Mouse (Mus musculus) heart, adult 2 months (tissue): Measurements from ENCODE around the gene Gfpt2. TPM values are rescaled to one million over a fixed set of nuclear protein-coding genes. Genes with fewer than 3 reads are reported as not detected.
A peak's percentile ranks its signal among the peaks of the same experiment; 100 is the strongest.
"Not testable (repeated sequence)": the region's sequence is repeated elsewhere in the genome, so short reads cannot be mapped to it uniquely, and the experiment has no call there.

ENCODE experiments used
- DNase-seq, 2 experiments: peaks; one replicate each; pipeline ENCODE4 v3.0.0; 2021
- H3K27ac ChIP-seq: fragments of 200-600 bp; 2 replicates; pipeline ENCODE4 v1.8.1; 2022
- H3K27me3 ChIP-seq: fragments of 200-500 bp; 2 replicates; pipeline ENCODE4 v1.6.1; 2012; ENCODE audit warnings: mild to moderate bottlenecking, low read length, inconsistent platforms, mixed read lengths; ENCODE audit not compliant: control insufficient read depth, insufficient read depth
- H3K36me3 ChIP-seq: fragments of 200-500 bp; 2 replicates; pipeline ENCODE4 v1.6.1; 2012; ENCODE audit warnings: low read length, inconsistent platforms; ENCODE audit not compliant: control insufficient read depth, insufficient read depth
- H3K4me1 ChIP-seq: fragments of 200-500 bp; 2 replicates; pipeline ENCODE4 v1.6.1; 2011; ENCODE audit warnings: low read length; ENCODE audit not compliant: control insufficient read depth, insufficient read depth
- H3K4me3 ChIP-seq: fragments of 200-600 bp; 2 replicates; pipeline ENCODE4 v1.8.1; 2022
- H3K79me2 ChIP-seq: fragments of 200-500 bp; replicated peaks from 2 replicates; pipeline ENCODE4 v1.6.1; 2012; ENCODE audit warnings: mild to moderate bottlenecking, inconsistent platforms, low read length, moderate library complexity, mixed read lengths; ENCODE audit not compliant: control insufficient read depth, insufficient read depth
- H3K9ac ChIP-seq: fragments of 200-500 bp; 2 replicates; pipeline ENCODE4 v1.6.1; 2012; ENCODE audit warnings: low read depth, mild to moderate bottlenecking, control low read depth, inconsistent platforms, low read length, mixed read lengths
- CTCF ChIP-seq: fragments of 200-600 bp; IDR thresholded peaks from 2 replicates; pipeline ENCODE4 v1.8.1; 2022; ENCODE audit warnings: antibody characterized with exemption, mild to moderate bottlenecking, moderate library complexity
- EP300 ChIP-seq: fragments of 200-500 bp; IDR thresholded peaks from 2 replicates; pipeline ENCODE4 v1.6.1; 2011; ENCODE audit warnings: low read depth, low read length, control low read depth; ENCODE audit not compliant: insufficient read depth
- POLR2A ChIP-seq: fragments of 200-500 bp; IDR thresholded peaks from 2 replicates; pipeline ENCODE4 v1.6.1; 2011; ENCODE audit warnings: mild to moderate bottlenecking, low read depth, low read length, control low read depth; ENCODE audit not compliant: insufficient read depth
- WGBS: fragments of 180-500 bp; shearing (Covaris S2); methylation state at CpG from one replicate; pipeline ENCODE4 v1.1.7; 2018; 5-methylcytosine and 5-hydroxymethylcytosine counted together
- intact Hi-C: fragments of 180-260 bp; cut with DNase I; formaldehyde crosslinking; loops from one replicate; pipeline ENCODE4 v1.15.1; 2025
- polyA plus RNA-seq: library from polyadenylated mRNA; depleted of rRNA; stranded (reverse); fragments of >200 nt; gene quantifications from 2 replicates; pipeline ENCODE4 v1.2.3, GENCODE M21; 2012
- total RNA-seq, 2 experiments: library from RNA; stranded (reverse); gene quantifications; 2 replicates each; pipeline ENCODE4 v1.2.3; 2021

Gfpt2 gene
- total and polyA plus RNA-seq, 3 experiments = 11.8 to 14.0 (median 13.8) TPM

- Histone ChIP-seq H3K4me3 (no peak overlapping the region), H3K4me1 (peaks cover 12% of the 10 kb centered on the region), H3K36me3 (no peaks in the 10 kb centered on the region), H3K79me2 (no peaks in the 10 kb centered on the region), H3K27ac (no peak overlapping the region), H3K9ac (no peak overlapping the region), H3K27me3 (no peaks in the 10 kb centered on the region)
- no peak for TF ChIP-seq POLR2A
- no peak for TF ChIP-seq EP300
- no peak for TF ChIP-seq CTCF
- WGBS = 82% methylated on average over 2 of the region's 2 CpGs
- no peak for DNase-seq
- intact Hi-C loops = loop anchor here (5.0 kb wide), 1 partner anchor 34 kb away; no protein-coding TSS in a partner anchor
Observed at GRCm38 (mm10) chr11:49766137-49766411, 27.9 kb upstream of the Gfpt2 start.

- not testable (repeated sequence) for H3K9ac ChIP-seq, H3K27ac ChIP-seq, H3K36me3 ChIP-seq, H3K4me3 ChIP-seq, H3K79me2 ChIP-seq, H3K27me3 ChIP-seq, DNase-seq
- intact Hi-C loops = loop anchor here (5.0 kb wide), 1 partner anchor 35 kb away; no protein-coding TSS in a partner anchor
- 89% methylated on average over 6 of the region's 6 CpGs for WGBS
- H3K4me1 ChIP-seq = peaks cover 11% of the 10 kb centered on the region
Observed at GRCm38 (mm10) chr11:49767497-49767896, 26.5 kb upstream of the Gfpt2 start.

GRCm38 (mm10) chr11:49768781-49769180, 25.2 kb upstream of the Gfpt2 start:
- H3K36me3 ChIP-seq = no peaks in the 10 kb centered on the region
- peaks cover 10% of the 10 kb centered on the region for H3K4me1 ChIP-seq
- WGBS = 90% methylated on average over 5 of the region's 5 CpGs
- no peak overlapping the region for H3K4me3 ChIP-seq
- no peak overlapping the region for H3K27ac ChIP-seq
- intact Hi-C loops = loop anchor here (5.0 kb wide), 1 partner anchor 36 kb away; no protein-coding TSS in a partner anchor
- TF ChIP-seq CTCF = no peak
- no peak for TF ChIP-seq EP300
- no peak for TF ChIP-seq POLR2A
- no peaks in the 10 kb centered on the region for H3K27me3 ChIP-seq
- H3K79me2 ChIP-seq = no peaks in the 10 kb centered on the region
- DNase-seq = no peak
- H3K9ac ChIP-seq = no peak overlapping the region

- WGBS = 72% methylated on average over 9 of the region's 9 CpGs
- H3K4me1 ChIP-seq = no peaks in the 10 kb centered on the region; the same call in none of the 2 replicates
- no peak overlapping the region for H3K9ac ChIP-seq
- H3K4me3 ChIP-seq = no peak overlapping the region
- intact Hi-C loops = no loop called here
- H3K27me3 ChIP-seq = no peaks in the 10 kb centered on the region
- H3K36me3 ChIP-seq = no peaks in the 10 kb centered on the region
- H3K79me2 ChIP-seq = no peaks in the 10 kb centered on the region
- TF ChIP-seq CTCF (no peak), POLR2A (no peak), EP300 (no peak)
- H3K27ac ChIP-seq = no peak overlapping the region
- no peak for DNase-seq
Observed at GRCm38 (mm10) chr11:49770676-49771550, 23.1 kb upstream of the Gfpt2 start.

GRCm38 (mm10) chr11:49772251-49772650, 21.7 kb upstream of the Gfpt2 start:
- intact Hi-C loops = no loop called here
- no peaks in the 10 kb centered on the region; the same call in none of the 2 replicates for H3K4me1 ChIP-seq
- H3K27me3 ChIP-seq = no peaks in the 10 kb centered on the region
- no peak overlapping the region for H3K9ac ChIP-seq
- H3K79me2 ChIP-seq = no peaks in the 10 kb centered on the region
- no peak overlapping the region for H3K4me3 ChIP-seq
- no peak for DNase-seq
- no peak overlapping the region for H3K27ac ChIP-seq
- no peak for TF ChIP-seq EP300
- 0 out of 2 replicates have a peak, but pooled peaks have one; percentile 3 for TF ChIP-seq CTCF
- 61% methylated on average over 5 of the region's 5 CpGs for WGBS
- H3K36me3 ChIP-seq = no peaks in the 10 kb centered on the region

GRCm38 (mm10) chr11:49774894-49775293, 19.1 kb upstream of the Gfpt2 start:
- Histone ChIP-seq H3K4me1 (no peaks in the 10 kb centered on the region; the same call in none of the 2 replicates), H3K4me3 (no peak overlapping the region), H3K27me3 (no peaks in the 10 kb centered on the region), H3K79me2 (no peaks in the 10 kb centered on the region), H3K36me3 (no peaks in the 10 kb centered on the region), H3K9ac (no peak overlapping the region), H3K27ac (no peak overlapping the region)
- intact Hi-C loops = no loop called here
- 83% methylated on average over 4 of the region's 4 CpGs for WGBS
- TF ChIP-seq EP300 = no peak
- no peak for TF ChIP-seq POLR2A
- no peak for TF ChIP-seq CTCF
- no peak for DNase-seq
